Mouse (Mus musculus) layer of hippocampus, postnatal 14 days (tissue): Measurements from ENCODE around the gene Bdnf. TPM values are rescaled to one million over a fixed set of nuclear protein-coding genes. Genes with fewer than 3 reads are reported as not detected.

Experiments used
- DNase-seq, 2 experiments: peaks; one replicate each; pipeline ENCODE4 v3.0.0; 2021 to 2022; ENCODE audit warnings: low spot score in 2 of 2, mixed read lengths in 1 of 2
- total RNA-seq, 2 experiments: library from RNA; stranded (reverse); gene quantifications; 2 replicates each; pipeline ENCODE4 v1.2.3; 2021

The Bdnf gene
- total RNA-seq, 2 experiments from 2014 or later, result 34.2 TPM

DNA sequence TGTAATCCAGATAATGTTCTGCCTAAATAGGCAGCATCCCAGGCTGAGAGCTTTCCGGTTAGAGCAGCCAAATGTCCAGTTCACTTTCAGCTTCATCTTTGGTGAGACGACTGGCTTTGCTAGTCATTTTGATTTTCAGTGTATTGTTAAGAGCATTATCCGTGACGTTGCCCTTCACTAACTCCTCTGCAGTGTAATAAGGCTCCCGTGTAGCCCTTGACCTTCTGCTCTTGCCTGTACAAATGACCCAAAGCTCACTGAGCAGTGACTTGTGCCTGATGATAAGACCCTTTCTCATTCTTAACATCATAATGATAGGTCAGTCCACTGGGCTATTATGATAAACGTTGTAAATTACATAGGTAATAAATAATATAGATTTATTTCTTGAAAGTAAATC, 101.9 kb downstream of the Bdnf start:
- no peak for DNase-seq

Other genes with a start within 250 kb of the Bdnf start
- 100 to 1,000 TPM; 109 to 116 TPM for gene Lin7c, start 216.2 kb downstream of the Bdnf start, total RNA-seq
- 10 to 100 TPM; 26.0 to 26.7 TPM for gene Lgr4, start 242.9 kb downstream of the Bdnf start, total RNA-seq